Mouse (Mus musculus): Measurements from ENCODE around the gene Nfic.

DNA sequence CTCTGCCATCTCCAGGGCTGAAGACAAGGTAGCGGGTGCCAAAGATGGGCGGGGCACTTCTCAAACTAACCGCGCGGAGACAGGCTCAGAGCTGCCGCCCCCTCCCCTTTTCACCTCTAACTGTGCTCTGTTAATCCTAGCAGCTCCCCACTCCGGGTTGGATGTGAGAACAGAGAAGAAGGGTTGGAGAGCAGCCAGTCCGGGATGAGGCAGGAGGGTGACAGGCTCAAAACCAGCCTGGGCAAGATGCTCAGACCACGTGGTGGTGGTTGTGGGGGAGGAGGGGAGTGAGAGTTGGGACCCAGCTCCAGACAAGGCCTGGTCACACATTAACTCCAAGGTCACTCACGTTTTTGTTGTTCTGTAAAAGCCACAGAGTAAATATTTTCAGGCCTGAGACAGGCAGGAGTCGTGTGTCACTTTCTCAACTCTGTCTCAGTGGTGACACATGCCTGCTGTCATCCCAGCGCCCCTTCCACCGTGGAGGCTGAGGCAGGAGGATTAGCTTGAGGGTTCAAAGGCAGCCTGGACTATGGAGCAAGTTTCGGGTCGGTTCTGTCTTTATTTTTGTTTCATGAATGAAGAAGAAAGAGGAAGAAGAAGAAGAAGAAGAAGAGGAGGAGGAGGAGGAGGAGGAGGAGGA lies 23.8 kb downstream of the Nfic start:
- TF ChIP-seq CTCF (IDR thresholded peaks at IDR 0.05; ENCODE audit: extremely low read depth, insufficient read length, insufficient replicate concordance, low read depth, low read length) (no peak), POLR2A (IDR thresholded peaks at IDR 0.05; ENCODE audit: low read depth, low read length) (no peak)
